Mouse (Mus musculus) neural tube, embryonic 14.5 days (tissue): ENCODE measurements around the gene Uso1. TPM values are rescaled to one million over a fixed set of nuclear protein-coding genes. Genes with fewer than 3 reads are reported as not detected.
"Not testable (repeated sequence)": the region's sequence is repeated elsewhere in the genome, so short reads cannot be mapped to it uniquely, and the experiment has no call there.

Experiments
- ATAC-seq: fragments of 200-750 bp; cut with Nextera tagmentation; 2 replicates; pipeline ENCODE4 v1.8.0; 2017; ENCODE audit warnings: low read depth, mild to moderate bottlenecking, moderate TSS enrichment, moderate library complexity
- H3K27ac ChIP-seq: fragments of 300-500 bp; sonication (generic); 2 replicates; pipeline ENCODE4 v1.5.1; 2014; ENCODE audit warnings: low read depth, mild to moderate bottlenecking, control low read depth, low read length, moderate library complexity, mixed read lengths
- H3K27me3 ChIP-seq: fragments of 300-500 bp; sonication (generic); 2 replicates; pipeline ENCODE4 v1.6.1; 2014; ENCODE audit warnings: low read length; ENCODE audit not compliant: control insufficient read depth, insufficient read depth
- H3K36me3 ChIP-seq: fragments of 300-500 bp; sonication (generic); 2 replicates; pipeline ENCODE4 v1.6.1; 2014; ENCODE audit warnings: low read length, mixed read lengths; ENCODE audit not compliant: control insufficient read depth, insufficient read depth
- H3K4me1 ChIP-seq: fragments of 300-500 bp; sonication (generic); 2 replicates; pipeline ENCODE4 v1.6.1; 2014; ENCODE audit warnings: low read length; ENCODE audit not compliant: control insufficient read depth, insufficient read depth
- H3K4me2 ChIP-seq: fragments of 300-500 bp; sonication (generic); 2 replicates; pipeline ENCODE4 v1.6.1; 2014; ENCODE audit warnings: mild to moderate bottlenecking, low read depth, low read length, control low read depth
- H3K4me3 ChIP-seq: fragments of 300-500 bp; sonication (generic); 2 replicates; pipeline ENCODE4 v1.5.1; 2014; ENCODE audit warnings: low read depth, low read length, control low read depth, mixed read lengths
- H3K9ac ChIP-seq: fragments of 300-500 bp; sonication (generic); replicated peaks from 2 replicates; pipeline ENCODE4 v1.6.1; 2014; ENCODE audit warnings: low read depth, mild to moderate bottlenecking, control low read depth, low read length, mixed read lengths
- H3K9me3 ChIP-seq: fragments of 300-500 bp; sonication (generic); 2 replicates; pipeline ENCODE4 v1.6.1; 2016; ENCODE audit warnings: low read length; ENCODE audit not compliant: control insufficient read depth
- WGBS: fragments of 180-500 bp; shearing (Covaris S2); extraction: QIAGEN DNeasy Blood & Tissue Kit; methylation state at CpG from one replicate; pipeline ENCODE4 v1.1.7; 2014; 5-methylcytosine and 5-hydroxymethylcytosine counted together
- polyA plus RNA-seq: library from polyadenylated mRNA; unstranded; fragments of >200 nt; fragmentation: Nextera tagmentation; extraction: Ambion mirVana; gene quantifications from 2 replicates; pipeline ENCODE4 v1.2.1, GENCODE M21; 2014

The Uso1 gene
- polyA plus RNA-seq, 1 experiment from 2014 or later = 31.7 TPM

DNA sequence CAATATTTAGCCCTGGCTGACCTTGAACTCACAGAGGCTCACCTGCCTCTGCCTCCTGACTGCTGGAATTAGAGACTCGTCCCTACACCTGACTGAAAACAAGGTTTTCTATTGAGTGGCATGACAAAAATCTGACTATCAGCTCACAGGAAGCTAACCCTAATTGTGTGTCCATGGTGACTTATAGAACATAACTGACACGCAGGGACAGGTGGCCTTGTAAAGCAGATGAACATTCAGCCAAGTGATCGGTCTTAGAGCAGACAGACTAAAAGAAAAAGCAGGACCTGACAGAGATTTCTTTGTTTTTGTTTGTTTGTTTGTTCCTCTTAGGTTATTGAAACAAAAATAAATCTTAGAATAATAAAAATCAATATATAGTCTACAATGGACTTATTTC, 10.5 kb downstream of the Uso1 start:
- Histone ChIP-seq H3K36me3 (peaks cover 5% of the 10 kb centered on the region), H3K4me3 (no peak overlapping the region), H3K9me3 (no peaks in the 10 kb centered on the region; the same call in 1 of the 2 replicates), H3K27ac (no peak overlapping the region), H3K4me1 (no peaks in the 10 kb centered on the region), H3K27me3 (no peaks in the 10 kb centered on the region), H3K4me2 (no peak overlapping the region), H3K9ac (no peak overlapping the region)
- WGBS = 94% methylated on average over 3 of the region's 3 CpGs
- ATAC-seq = no peak

DNA sequence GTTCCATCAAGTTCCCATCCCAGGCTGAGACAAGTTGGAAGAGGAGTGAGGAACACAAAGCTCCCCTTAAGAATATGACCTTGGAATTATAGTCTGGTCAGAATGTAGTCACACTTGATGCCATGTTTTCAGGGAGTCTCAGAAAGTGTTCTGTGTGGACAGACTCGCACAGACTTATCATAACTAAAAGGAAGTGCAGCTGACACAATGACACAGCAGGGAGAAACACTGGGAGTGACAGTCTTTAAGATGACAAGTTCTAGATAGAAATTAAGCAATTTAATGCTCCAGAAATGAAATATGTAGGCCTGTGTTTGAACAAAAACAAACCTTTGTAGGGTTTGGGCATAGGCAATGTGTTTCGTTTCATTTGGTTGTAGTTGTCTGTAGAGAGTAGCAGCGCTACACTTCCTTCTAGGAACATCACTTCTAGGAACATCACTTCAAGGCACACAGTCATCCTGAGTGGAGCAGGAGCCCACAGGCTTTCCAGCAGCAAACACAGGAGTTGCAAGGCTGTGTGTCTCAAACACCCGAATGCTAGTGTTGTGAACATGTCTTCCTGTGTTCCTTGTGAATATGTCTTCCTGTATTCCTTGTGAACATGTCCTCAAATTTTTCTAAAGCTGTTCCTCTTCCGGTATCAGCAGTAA, 11.7 kb downstream of the Uso1 start:
- WGBS = 93% methylated on average over 5 of the region's 5 CpGs
- no peaks in the 10 kb centered on the region; the same call in 1 of the 2 replicates for H3K9me3 ChIP-seq
- H3K4me1 ChIP-seq = no peaks in the 10 kb centered on the region
- no peak overlapping the region for H3K4me3 ChIP-seq
- H3K27me3 ChIP-seq = no peaks in the 10 kb centered on the region
- no peak for ATAC-seq
- H3K27ac ChIP-seq = no peak overlapping the region
- no peak overlapping the region for H3K4me2 ChIP-seq
- peaks cover 5% of the 10 kb centered on the region for H3K36me3 ChIP-seq
- no peak overlapping the region for H3K9ac ChIP-seq

DNA sequence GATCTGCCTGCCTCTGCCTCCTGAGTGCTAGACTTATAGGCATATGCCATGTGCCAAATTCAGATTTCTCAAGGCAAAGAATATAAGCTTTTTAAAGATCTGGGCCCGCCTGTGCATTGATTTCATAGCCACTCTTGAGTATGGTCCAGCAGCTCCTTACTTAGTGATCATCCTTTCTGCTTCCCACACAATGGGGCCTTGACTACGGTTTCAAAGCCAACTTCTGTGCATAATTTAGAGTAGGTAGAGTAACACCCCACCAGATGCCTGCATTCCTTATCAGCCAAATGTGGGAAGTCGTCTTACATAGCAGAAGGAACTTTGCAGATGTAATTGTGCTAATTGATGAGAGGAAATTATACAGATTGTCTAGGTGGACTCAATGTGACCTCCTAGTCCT, 17.1 kb downstream of the Uso1 start:
- Histone ChIP-seq H3K27ac (no peak overlapping the region), H3K36me3 (peaks cover 5% of the 10 kb centered on the region), H3K4me2 (no peak overlapping the region), H3K9me3 (no peaks in the 10 kb centered on the region; the same call in 1 of the 2 replicates), H3K4me1 (no peaks in the 10 kb centered on the region), H3K4me3 (no peak overlapping the region), H3K27me3 (no peaks in the 10 kb centered on the region), H3K9ac (no peak overlapping the region)
- ATAC-seq = no peak
- WGBS = 90% methylated on average over 3 of the region's 3 CpGs

DNA sequence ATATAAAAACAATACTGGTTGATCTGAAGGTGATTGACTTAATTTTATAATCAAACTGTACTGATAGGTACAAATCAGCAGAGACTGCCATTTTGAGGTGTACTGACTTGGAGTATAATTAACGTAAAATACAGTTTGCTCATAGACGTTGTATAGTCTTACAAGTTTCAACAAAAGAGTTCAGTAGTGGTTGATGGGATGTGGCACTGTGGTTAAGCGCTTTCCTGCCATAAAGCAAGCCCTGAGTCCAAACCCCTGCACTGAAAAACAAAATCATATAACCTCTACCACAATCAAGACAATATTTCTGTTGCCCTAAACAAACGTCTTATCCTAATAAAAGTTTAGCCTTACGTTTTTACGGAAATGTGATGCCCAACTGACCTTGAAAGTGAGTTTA, 28.2 kb downstream of the Uso1 start:
- H3K36me3 ChIP-seq = peaks cover 15% of the 10 kb centered on the region
- H3K9ac ChIP-seq = no peak overlapping the region
- H3K9me3 ChIP-seq = no peaks in the 10 kb centered on the region
- H3K4me3 ChIP-seq = no peak overlapping the region
- H3K4me2 ChIP-seq = no peak overlapping the region
- no peaks in the 10 kb centered on the region for H3K27me3 ChIP-seq
- no peak for ATAC-seq
- 93% methylated on average over 6 of the region's 6 CpGs for WGBS
- H3K27ac ChIP-seq = no peak overlapping the region
- no peaks in the 10 kb centered on the region for H3K4me1 ChIP-seq

DNA sequence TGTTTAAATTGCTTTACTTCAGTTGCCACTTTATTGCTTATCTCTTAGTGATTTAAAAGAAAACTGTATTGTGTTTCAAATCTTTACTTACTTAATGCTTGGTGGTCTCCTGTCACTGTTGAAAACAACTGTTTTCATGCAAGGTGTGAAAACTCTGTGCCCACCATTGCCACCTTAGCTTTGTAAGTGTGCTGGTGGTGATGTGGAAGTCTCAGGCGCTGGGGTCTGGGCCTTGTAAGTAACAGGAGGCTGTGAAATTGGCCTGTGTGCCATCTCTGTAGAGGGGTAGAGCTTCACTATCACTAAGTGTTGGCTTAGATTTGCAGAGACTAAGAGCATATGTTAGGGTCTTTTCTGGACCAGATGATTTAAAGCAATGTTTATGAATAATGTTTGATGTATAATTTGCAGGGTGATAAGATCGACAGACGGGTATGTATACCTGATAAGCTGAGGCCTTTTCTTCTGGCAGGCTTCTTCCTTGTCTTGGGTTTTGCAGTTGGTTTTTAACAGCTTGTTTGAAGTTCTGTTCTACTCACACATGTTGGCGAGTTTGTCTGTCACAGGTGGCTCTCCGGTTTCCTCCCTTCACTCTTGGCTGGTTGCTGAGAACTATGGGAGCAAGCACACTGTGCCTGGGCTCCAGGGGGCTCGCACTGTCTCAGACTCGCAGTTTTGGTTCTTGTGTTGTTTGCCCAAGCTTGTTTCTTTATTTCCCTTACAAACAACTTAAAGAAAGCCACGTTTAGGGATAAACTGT, 45.5 kb downstream of the Uso1 start:
- no peak for ATAC-seq
- Histone ChIP-seq H3K36me3 (peaks cover 34% of the 10 kb centered on the region), H3K4me3 (no peak overlapping the region), H3K27me3 (no peaks in the 10 kb centered on the region), H3K9ac (no peak overlapping the region), H3K4me1 (no peaks in the 10 kb centered on the region), H3K4me2 (no peak overlapping the region), H3K27ac (no peak overlapping the region), H3K9me3 (no peaks in the 10 kb centered on the region)
- WGBS = 92% methylated on average over 8 of the region's 8 CpGs

DNA sequence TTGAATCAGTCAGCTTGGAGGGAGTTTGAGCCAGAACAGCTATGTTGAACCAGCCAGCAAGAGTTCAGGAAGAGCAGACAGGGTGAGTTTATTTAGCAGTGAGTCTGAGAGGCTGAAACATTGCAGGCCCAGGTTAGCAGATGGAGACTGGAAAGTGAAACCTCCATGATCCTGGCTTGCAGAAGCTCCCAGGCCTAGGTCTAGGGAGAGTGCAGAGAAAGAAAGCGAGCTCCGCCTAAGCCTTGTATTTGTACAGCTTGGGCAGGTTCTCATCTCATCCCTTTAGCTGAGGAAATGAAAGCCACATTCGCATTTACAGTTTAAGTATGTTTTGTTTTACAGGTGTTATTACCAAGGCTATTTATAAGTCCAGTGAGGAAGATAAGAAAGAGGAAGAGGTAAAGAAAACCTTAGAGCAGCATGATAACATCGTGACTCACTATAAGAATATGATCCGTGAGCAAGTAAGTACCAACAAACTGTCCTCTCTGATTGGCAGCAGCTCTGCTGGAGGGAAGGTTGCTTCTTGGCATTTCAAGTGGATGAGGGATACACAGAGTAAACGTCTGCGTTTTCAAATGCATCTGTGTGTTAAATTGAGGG, 51.2 kb downstream of the Uso1 start:
- no peaks in the 10 kb centered on the region for H3K9me3 ChIP-seq
- no peak overlapping the region for H3K9ac ChIP-seq
- H3K27me3 ChIP-seq = no peaks in the 10 kb centered on the region
- no peak for ATAC-seq
- H3K4me2 ChIP-seq = no peak overlapping the region
- 98% methylated on average over 7 of the region's 7 CpGs for WGBS
- H3K36me3 ChIP-seq = peaks cover 26% of the 10 kb centered on the region; the same call in 1 of the 2 replicates
- no peak overlapping the region for H3K27ac ChIP-seq
- H3K4me1 ChIP-seq = no peaks in the 10 kb centered on the region
- H3K4me3 ChIP-seq = no peak overlapping the region

DNA sequence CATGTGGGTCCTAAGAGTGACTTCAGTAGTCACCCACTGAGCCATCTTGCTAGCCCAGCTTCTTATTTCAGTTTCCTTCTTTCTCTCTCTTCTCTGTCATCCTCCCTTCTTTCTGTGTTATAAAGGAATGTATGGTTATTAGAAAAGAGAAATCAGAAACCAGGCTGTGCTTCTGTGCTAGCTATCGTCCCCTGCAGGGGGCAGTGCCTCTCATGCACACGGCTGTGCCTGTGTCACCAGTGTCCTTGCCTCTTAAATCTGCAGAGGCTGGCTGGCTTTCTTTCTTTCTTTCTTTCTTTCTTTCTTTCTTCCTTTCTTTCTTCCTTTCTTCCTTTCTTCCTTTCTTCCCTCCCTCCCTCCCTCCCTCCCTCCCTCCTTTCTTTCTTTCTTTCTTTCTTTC, 58.0 kb downstream of the Uso1 start:
- WGBS = 39% methylated on average over 2 of the region's 2 CpGs

DNA sequence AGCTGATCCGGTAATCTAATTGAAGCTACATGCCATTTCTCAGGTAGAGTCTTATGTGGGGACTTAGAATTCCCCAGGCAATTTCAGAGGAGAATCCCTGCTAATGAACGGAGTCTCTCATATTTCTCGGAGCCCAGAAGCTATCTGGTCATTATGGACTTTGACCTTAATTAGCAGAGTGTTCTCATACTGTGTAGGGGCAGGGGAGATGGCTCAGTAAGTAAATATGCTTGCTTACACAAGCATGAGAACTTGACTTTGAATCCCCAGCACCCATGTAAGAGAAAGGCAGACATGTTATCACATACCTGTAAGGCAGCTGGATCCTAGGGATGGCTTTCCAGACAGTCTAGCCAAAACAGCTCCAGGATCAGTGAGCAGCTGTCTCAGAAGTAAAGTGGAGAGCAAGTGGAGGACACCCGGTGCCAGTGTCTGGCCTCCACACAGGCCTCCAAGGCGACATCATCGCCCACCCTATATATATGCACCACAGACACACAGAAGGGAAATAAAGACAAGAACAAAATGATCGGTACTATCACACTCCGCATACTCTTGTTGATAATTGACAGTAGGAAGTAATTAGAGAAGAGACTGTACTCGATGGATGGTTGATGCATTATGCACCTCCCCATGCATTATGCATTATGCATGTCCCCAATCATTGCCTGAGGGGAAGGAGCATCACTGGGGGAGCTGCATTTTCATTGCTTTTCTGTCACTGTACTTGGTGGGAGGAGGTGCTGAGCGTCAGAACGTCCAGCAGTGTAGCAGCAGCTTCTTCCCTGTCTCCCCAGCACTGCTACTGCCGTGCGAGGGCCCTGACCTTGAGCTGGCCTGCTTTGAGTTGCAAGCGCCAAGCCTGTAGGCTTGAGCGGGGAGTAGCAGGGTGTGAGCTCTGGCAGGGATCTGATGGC, 59.4 kb downstream of the Uso1 start:
- Histone ChIP-seq H3K4me3 (no peak overlapping the region), H3K4me1 (peaks cover 5% of the 10 kb centered on the region; the same call in 1 of the 2 replicates), H3K27me3 (no peaks in the 10 kb centered on the region), H3K27ac (peak overlapping the region; percentile 67), H3K9ac (no peak overlapping the region), H3K4me2 (no peak overlapping the region), H3K36me3 (peaks cover 44% of the 10 kb centered on the region), H3K9me3 (no peaks in the 10 kb centered on the region)
- 58% methylated on average over 15 of the region's 15 CpGs for WGBS
- ATAC-seq = peak; percentile 74; the same call in 1 of the 2 replicates

More for the DNA sequence above, 58.0 kb downstream of the Uso1 start:
- H3K36me3 ChIP-seq = peaks cover 31% of the 10 kb centered on the region; the same call in 1 of the 2 replicates
- H3K4me2 ChIP-seq, ATAC-seq, H3K4me1 ChIP-seq, H3K4me3 ChIP-seq, H3K9ac ChIP-seq, H3K27ac ChIP-seq, H3K27me3 ChIP-seq, H3K9me3 ChIP-seq: not testable (repeated sequence)
